Mouse (Mus musculus): Measurements from ENCODE around the gene Gm3500.
"Not testable (repeated sequence)": the region's sequence is repeated elsewhere in the genome, so short reads cannot be mapped to it uniquely, and the experiment has no call there.

Gene Gm3500

DNA sequence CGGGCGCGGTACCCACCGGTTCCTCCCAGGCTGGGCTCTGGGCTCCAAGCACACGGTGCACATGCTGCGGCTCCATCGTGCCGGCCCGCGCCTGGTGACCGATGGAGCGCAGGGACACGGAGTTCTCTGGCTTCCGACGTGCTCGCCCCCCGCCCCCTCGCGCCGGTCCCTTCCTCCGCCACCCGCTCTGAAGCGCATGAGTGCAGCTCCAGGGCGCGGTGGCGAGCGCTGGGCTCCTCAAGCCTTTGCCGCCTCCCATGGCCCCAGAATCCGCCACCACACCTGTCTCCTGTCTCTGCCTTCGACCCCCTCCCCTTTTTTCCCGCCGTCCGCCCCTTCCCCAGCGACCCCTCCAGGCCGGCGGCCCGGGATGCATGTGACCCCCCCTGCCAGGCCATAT is at the start of gene Gm3500:
Gm3500 (minus strand) TSS at position 101 of the 400 bp plus-strand sequence.
- DNase-seq (ENCODE audit: low spot score in 2 of 2), result not testable (repeated sequence)

DNA sequence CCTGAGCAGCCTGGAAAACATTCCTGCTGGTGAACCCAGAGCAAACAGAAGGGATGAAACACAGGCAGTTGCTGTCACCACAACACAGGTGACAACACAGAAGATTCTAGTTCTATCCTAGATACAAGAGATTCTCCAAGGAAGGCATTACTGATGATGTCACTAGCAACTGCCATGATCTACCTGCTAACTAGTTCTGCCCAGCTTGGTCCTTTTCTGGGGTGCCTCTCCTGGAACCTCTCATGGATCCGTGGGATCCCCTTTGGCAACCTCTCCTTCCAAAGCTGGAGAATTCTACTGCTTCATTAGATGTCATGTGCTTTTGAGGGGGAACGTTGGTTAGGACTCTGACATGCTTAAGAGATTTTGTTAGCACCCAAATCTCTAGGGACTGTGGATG is 54.0 kb downstream of the Gm3500 start, which contains the start of gene Gm3542:
Gm3542 (minus strand) TSS at position 101 of the 400 bp plus-strand sequence.
- DNase-seq (ENCODE audit: low spot score in 2 of 2), result not testable (repeated sequence)

Data from spleen, postnatal 14 days (tissue).